Mouse (Mus musculus) lung, postnatal 10 days (tissue): Measurements from ENCODE around the gene Creg1.

Experiments used
- DNase-seq: peaks from one replicate; pipeline ENCODE4 v3.0.0; 2021

Gene Creg1

DNA sequence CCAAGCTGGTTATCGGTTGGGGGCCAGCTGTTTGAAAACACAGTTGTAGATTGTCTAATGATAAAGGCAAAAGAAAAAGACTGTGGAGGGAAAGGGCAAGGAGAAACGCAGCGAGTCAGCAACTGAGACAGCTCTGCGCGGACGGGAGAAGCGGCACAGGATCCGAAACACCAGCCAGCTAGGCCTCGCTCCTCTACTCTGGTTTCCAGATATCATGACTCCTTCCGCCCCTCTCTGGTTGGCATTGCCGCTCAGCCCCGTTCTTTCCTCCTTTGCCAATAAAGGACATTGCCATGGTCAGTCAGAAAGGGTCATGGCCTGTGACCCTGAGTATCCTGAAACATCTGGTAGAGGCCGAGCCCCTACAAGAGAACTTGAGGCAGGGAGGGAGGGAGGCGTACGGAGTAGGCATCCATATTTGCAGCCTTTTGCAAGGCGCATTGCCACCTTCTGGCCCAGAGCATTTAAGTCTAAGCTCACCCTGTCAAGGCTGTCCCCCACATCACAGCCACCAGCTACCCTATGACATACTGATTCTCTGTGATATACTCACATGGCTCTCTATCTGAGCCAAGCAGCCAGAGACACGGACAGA, 25.6 kb downstream of the Creg1 start:
- no peak for DNase-seq

DNA sequence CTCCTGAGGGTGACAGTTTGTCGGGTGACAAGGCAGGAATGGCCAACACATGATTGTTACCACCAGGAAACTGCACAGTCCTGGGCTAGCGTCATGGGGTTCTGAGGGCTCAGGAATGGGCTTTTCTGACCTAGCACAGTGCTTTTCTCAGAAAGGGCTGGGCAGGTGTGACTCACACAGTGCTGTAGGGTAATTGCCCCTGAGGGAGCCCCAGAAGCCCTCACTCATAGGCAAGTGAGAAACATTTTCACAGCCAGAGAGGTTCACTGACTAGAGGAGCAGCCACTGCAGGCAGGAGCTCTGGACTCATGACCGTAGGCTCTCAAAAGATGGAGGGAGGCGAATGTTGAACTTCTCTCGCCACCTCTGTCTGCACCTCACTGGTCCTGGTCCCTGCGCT, 26.4 kb downstream of the Creg1 start:
- DNase-seq: no peak

DNA sequence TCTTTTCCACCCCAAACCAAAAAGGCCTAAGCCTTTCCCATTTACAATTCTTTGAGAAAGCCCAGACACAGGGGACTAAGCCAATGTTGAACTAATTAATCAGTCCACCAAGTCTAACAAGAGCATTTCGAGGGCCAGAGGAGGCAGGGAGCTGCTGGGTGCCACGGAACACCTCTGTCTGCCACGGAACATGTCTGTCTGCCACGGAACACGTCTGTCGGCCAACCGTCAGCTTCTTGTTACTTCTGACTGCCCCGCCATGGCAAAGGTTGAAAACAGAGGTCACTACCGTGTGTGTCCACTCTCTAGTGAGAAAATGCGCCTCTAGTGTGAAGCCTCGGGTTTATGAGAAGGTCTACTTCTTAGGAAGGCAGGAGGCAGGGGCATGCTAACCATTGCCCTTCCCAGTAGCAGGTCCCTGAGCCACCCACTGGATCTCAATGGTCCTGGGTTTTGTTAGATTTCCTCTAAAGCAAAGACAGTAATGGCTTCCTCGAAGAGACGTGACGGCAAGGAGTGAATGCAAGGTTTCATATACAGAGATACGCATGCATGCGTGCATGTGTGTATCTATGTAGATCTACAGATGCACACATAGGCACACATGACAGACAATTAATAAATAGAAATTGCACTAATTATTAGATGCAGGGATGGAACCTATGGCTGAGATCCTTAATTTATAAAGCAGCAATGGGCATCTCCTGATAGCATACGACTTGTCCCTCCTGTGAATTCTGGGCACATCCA, 27.1 kb downstream of the Creg1 start:
- no peak for DNase-seq

DNA sequence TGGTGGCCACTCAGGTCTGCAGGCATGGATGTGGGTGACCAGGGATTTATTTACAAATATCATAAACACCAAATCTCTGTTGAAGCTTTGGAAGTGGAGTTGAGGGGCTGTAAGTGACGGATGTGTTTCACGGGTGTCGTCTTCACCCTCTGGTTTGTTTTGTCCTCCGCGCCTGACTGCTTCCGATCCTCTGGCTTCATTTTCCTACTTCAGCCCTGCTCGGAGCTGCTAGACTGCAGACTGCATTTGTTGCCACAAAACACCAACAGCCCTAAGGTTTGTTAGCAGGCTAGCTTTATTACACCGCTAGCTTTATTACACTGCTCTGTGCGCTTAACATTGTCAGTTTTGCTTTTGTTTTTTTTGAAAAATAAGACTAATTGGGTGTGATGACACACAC, 27.9 kb downstream of the Creg1 start:
- no peak for DNase-seq

DNA sequence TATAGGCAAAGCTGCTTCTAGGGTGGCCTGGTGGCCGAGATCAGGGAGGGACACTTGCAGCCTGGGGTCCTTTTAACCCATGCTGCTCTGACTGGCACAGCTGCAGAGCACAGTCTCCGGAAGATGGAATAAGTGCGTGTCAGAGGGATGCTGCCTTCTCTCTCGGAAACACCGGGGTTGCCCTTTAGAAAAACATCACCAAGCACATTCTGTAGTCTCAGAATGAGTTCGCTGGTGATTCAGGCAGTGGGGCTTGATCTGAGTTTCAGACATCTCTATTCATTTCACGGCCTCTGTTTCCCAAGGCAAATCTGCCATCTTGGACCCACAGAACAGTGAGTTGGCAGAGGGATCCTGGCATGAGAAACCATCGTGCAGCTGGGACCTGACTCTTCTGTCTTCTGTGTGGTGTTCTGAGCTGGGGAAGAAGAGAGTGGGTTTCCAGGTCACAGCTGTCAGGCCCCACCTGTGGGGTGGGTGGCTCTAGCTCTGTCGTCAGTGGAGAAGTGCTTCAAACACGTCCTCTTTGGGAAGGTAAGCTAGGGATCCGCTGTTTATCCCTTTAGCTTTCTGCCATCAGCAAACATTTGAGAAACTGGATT, 38.3 kb downstream of the Creg1 start:
- no peak for DNase-seq

DNA sequence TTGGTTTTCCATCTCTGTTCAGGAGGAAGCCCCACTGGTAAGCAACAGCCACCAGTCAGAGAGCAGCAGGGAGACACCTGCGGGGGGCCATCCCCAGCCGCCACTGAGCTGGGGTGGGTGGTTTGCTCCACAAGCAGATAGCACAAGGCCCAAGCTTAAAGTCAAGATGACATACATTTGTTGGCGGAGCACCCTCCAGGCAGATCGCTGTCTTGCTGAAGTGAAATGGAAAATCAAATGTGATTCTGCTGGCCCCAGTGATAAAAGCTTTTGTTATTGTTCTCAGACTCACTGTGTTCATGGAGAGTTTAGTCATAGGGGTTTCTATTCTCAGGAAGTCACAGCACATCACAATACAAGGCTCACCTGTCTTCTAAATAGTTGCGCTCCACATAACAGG, 39.6 kb downstream of the Creg1 start:
- no peak for DNase-seq

DNA sequence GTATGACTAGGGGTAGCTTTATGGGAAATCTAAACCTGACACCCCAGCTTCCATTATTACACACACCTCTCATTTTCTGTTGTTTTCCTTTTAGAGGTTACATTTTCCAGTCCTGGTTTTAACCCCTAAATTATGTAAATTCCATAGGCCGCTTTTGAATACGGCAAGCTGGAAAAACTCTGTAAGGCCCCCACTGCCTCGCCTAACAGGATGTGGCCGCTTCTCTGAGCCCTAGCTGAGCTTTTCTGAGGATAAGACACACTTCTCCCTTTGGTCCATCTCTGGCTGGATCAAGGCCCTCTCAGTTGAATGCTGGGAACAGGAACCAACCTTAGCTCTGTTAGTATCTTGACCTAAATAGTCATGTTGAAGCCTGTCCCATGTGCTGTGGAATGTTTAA, 40.6 kb downstream of the Creg1 start:
- DNase-seq: no peak

DNA sequence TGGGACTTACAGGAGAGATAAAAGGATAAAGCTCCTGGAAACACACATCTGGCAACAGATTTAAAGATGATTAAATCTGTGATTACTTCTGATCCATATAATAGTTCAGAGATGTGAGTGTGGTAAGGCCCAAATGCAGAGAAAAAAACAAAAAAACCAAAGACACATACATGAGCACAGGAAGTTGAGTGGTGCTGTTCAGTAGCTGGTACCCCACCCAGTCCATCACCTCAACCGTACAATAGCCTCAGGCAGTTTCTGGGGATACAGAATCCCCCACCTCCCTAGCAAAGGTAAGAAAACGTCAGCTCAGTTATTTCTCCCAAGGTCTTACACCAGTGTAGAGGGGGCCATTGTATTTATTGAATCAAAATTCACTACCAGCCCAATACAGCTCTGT, 47.1 kb downstream of the Creg1 start:
- no peak for DNase-seq

DNA sequence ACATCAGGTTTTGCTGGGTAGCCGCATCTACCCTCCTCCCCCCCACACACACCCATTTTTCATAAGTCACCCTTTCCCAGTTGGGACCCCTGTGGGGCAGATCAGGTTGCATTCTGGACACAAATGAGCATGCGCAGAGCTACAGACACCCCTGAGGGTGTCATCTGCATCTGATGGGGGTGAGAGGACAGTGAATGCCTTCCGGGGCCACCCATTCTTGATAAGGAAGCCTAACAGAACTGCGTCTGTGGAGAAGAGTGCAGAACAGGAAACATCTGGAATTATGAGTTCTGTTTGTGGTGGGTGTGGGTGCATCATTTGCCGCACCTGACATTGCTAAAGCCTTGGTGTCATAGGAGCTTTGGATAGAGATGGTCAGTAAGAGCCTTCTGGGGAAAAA, 47.6 kb downstream of the Creg1 start:
- DNase-seq: no peak

DNA sequence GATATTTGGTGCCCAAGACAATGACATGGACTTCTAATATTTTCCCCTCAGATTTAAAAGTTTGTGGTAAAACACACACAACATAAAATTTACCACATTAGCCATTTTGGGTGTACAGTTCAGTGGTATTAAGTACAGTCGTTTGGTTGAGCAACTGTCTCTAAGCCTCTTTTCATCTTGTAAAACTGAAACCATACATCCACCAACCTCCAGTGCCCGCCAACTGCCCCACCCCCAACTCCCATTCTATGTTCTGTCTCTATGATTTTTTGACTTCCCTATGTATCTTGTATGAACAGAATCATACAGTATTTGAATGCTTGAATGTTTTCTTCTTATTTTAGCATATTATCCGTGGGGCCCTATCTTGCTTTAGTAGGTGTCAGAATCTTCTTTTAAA, 49.2 kb downstream of the Creg1 start:
- DNase-seq: no peak

DNA sequence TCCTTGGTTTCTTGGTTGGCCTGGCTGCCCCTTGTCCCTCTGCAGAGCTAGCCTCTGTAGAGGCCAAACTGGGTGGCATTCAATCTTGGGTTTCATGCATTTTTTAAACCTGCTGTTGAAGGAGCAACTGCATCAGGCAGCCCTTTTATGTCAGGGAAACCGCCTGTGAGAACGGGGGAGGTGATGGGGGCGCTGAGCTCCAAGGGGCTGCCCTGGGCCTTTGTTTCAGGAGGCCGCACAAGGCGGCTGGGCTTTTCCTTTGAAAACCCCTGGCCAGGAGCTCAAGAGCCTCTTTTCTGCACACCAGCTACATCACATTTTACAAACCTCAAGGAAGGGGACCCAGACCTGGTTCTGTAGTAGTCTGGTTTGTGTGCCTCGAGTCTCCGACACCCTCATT, 50.6 kb downstream of the Creg1 start:
- DNase-seq: no peak

DNA sequence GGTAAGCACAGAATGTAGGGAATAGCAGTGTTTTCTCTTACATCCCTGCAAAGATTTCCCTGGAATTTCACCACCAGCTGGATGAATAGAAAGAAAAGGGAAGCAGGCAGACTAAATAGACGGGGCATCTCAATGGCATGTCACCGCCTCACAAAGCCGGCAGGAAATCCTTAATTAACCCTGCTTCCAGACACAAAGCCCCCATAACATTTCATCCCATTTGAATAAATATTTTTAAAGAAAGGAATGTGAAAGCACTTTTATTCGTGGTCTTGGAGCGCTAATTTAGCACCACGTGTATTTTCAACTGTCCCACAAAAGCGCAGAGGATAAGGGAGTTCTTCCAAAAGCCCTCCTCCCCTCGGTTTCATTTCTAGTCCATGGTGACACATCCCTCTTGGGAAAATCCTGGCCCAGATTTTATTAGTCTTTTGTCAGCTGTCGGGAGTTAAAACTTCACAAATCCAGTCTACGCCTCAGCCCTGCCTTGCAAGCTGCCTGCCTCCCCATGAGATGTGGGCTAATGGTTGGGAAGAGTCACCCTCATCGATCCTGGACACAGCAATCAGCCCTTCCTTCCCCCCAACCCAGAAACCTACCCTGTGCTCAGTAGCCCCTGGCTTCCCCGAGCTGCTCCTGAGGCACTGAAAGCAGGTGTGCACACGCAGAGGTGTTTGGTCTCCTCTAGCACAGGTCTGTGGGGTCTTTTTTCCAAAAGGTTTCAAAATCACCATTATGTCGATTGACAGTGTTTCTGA, 51.2 kb downstream of the Creg1 start:
- peak; percentile 34 for DNase-seq

DNA sequence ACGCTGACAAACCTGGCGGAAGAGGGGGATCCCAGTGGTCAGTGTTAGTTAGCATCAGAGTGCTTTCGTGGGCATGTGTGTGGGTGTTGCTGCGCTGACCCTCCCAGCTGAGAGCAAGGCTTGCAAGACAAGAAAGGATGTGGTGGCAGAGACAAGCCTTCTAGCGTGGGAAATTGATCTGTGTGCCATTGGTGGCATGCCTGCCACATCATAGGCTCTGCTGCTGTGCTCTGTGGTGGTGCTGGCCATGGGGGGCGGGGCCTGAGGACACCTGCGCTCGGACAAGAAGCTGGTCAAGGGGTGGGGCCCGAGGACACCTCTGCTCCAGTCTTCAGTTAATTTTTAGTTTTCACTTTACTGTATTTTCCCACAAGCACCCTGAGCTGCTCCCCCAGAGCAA, 52.8 kb downstream of the Creg1 start:
- no peak for DNase-seq

DNA sequence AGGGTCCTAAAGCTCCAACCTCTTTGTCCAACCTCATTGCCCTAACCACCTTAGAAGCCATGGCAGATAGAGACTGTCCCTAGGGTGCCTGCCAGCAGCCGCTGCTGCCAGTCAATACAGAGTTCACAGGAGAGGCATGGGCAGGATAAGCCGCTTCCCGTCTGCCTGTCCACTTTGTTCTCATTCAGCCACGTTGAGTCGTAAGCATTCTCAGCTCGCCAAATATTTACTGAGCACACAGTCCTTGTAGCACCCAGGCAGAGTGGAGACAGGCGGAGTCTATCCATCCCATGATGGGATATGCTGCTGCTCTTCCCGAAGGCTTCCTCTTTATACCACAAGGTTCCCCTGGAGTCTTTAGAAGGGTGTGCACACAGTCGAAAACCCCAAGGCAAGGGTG, 53.7 kb downstream of the Creg1 start:
- DNase-seq: no peak

DNA sequence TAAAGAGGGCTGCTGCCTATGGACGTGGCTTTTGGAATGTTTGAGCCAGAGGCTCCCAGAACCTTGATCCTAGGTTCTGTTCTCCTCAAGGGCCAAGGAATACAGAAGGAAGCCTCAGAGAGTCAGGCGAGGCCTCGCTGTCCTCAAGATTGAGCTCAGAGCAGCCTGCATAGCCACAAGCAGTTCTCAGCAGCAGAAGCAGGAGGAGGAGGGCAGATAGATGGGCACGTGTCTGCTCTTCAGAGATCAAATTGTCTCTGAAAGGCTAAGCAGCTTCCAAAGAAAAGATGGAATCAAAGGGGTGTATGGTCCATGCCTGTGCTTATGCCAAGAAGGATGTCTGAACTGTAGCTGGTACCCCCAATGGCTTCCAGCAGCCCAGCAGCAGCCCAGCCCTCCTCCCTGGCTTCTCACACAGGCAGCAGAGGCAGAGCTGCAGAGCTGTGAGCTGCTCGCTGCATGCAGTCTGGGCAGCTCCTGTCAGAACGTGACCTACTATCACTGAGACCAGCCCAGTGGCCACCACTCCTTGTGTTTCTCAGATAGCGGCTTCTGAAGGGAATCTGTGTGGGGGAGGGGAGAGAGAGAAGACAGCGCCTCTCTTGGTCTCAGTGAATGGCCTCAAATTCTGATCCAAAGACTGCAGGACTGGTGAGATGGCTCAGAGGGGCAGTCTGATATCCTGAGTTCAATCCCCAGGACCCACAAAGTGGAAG, 54.8 kb downstream of the Creg1 start:
- no peak for DNase-seq

DNA sequence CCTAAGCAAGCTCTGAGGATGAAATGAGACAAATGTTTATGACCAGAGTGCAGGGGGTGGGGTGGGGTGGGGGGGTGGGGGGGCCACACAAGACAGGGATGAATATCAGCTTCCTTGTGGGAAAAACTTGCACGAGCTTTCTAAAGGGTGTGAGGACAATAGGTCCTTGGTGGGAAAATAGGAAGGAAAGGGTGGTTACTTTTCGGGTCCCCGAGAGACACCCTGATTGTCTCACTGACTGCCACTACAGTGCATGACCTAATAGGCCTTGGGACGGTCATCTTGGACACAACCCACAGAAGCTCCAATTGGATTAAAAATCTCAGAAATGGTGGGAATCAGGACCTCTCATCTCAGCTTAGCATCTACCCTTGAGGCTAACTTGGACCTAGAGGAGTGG, 55.6 kb downstream of the Creg1 start:
- DNase-seq: no peak

DNA sequence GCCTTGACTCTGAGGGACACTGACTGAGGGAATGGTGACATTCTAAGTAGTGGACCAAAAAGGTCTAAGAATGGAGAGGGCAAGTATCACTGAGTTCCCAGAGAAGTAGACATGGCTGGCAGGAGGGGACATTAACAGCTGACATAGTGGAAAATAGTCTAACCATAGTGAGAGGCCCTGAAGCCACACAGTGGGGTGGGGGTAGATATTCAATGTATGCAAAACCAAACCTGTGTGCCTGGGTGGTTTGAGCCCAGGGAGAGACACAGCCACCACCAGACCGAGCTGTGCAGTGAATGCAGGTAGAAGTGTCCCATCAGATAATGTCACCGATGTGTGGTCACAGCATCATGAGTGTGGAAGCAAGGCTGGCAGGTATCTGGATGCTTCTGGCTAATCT, 58.5 kb downstream of the Creg1 start:
- no peak for DNase-seq
